Mouse (Mus musculus): ENCODE results near the gene Rpl34. TPM values are rescaled to one million over a fixed set of nuclear protein-coding genes. Genes with fewer than 3 reads are reported as not detected.
A peak's percentile ranks its signal among the peaks of the same experiment; 100 is the strongest.

The Rpl34 gene
- polyA plus RNA-seq, 1 experiment from 2014 or later, result 464 TPM

DNA sequence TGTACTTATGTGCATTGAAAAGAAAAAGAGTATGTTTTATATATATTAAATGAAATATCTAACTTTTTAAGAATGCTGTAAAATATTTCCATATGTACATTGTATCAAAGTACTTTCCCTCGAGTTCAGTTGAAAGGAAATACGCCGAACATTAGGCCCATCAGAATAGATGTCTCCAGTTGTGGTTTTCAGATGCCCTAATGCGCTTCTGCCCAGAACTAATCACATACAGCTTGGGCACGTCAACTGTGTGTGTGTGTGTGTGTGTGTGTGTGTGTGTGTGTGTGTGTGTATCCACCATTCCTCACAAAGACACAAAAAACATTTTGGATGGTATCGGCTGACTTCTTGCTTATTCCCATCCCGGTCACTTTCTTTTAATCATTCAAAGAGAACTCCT lies 13.6 kb downstream of the Rpl34 start:
- no peaks in the 10 kb centered on the region for H3K27me3 ChIP-seq (ENCODE audit: control insufficient read depth, insufficient read depth, low read depth, low read length)
- H3K9me3 ChIP-seq (replicated peaks; ENCODE audit: control insufficient read depth, low read length, poor library complexity, severe bottlenecking), result no peaks in the 10 kb centered on the region
- no peak for ATAC-seq
- H3K4me1 ChIP-seq (ENCODE audit: control insufficient read depth, insufficient read depth, low read length), result no peaks in the 10 kb centered on the region
- no peaks in the 10 kb centered on the region for H3K36me3 ChIP-seq (ENCODE audit: control insufficient read depth, insufficient read depth, low read length)
- H3K9ac ChIP-seq (ENCODE audit: low read depth, low read length), result no peak overlapping the region
- H3K4me2 ChIP-seq (ENCODE audit: low read length), result no peak overlapping the region
- 82% methylated on average over 7 of the region's 7 CpGs for WGBS
- no peak overlapping the region for H3K27ac ChIP-seq (ENCODE audit: low read length)
- no peak overlapping the region for H3K4me3 ChIP-seq (ENCODE audit: low read depth, low read length)

DNA sequence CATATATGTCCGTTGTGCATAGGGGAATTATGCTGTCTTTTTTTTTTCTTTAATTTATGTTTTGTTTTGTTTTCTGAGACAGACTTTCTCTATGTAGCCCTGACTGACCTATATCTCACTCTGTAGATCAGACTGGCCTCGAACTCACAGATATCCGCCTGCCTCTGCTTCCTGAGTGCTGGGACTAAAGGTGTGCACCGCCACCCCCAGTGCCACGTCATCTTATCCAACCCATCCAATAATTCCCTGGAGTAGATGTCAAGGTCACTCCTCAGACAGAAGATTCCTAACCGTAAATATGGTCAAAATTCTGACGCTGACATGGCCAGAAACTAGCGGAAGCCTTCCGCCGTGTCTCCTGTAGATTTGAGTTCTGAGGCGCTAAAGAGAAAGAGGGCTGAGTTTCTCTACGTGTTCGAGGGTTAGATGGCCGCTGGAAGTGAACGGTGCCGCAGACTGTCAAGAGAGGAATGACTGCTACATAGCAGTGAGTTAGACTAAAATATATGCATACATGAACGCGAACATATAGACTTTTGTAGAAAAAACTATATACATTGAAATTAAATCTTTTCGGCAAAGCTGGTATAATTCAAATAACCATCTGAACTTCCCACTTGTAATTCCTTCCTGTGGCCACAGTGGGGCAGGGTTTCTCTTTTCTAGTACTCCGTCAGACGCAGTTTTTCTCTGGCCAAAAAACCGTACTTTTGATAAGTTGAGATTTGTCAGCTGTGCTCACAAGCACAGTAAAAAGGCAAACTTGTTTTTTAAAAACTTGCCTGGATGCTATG lies 15.2 kb downstream of the Rpl34 start:
- peaks cover under 1% of the 10 kb centered on the region for H3K4me1 ChIP-seq (ENCODE audit: control insufficient read depth, insufficient read depth, low read length)
- peak overlapping the region; percentile 32 for H3K4me3 ChIP-seq (ENCODE audit: low read depth, low read length)
- H3K9me3 ChIP-seq (replicated peaks; ENCODE audit: control insufficient read depth, low read length, poor library complexity, severe bottlenecking), result no peaks in the 10 kb centered on the region
- 0 out of 2 replicates have a peak, but pooled peaks have one; percentile 29 for ATAC-seq
- H3K4me2 ChIP-seq (ENCODE audit: low read length), result peak overlapping the region; percentile 64
- peak overlapping the region; percentile 13 for H3K9ac ChIP-seq (ENCODE audit: low read depth, low read length)
- H3K27me3 ChIP-seq (ENCODE audit: control insufficient read depth, insufficient read depth, low read depth, low read length), result no peaks in the 10 kb centered on the region
- H3K36me3 ChIP-seq (ENCODE audit: control insufficient read depth, insufficient read depth, low read length), result no peaks in the 10 kb centered on the region
- WGBS, result 20% methylated on average over 22 of the region's 22 CpGs
- H3K27ac ChIP-seq (ENCODE audit: low read length), result no peak overlapping the region

DNA sequence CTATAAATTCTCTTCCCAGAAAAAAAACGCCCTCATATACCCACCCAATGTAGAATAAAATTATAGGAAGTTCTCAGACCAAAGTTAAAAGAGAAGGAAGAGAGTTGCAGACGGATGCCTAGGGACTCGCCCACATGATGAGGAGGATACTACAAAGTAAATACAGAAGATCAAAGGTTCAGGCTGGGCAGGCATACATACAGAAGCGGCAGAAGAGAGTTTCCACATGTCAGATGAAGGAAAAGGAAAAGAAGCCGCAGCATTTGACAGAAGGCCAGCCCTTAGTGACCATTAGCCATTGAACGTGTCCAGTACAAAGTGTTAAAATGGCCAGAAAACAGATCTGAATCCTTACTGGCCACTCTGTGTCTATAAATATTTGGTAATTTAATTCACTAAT lies 17.3 kb downstream of the Rpl34 start:
- no peaks in the 10 kb centered on the region for H3K27me3 ChIP-seq (ENCODE audit: control insufficient read depth, insufficient read depth, low read depth, low read length)
- WGBS, result 61% methylated on average over 6 of the region's 6 CpGs
- no peaks in the 10 kb centered on the region for H3K9me3 ChIP-seq (replicated peaks; ENCODE audit: control insufficient read depth, low read length, poor library complexity, severe bottlenecking)
- H3K27ac ChIP-seq (ENCODE audit: low read length), result no peak overlapping the region
- H3K4me2 ChIP-seq (ENCODE audit: low read length), result no peak overlapping the region
- H3K36me3 ChIP-seq (ENCODE audit: control insufficient read depth, insufficient read depth, low read length), result no peaks in the 10 kb centered on the region
- no peak for ATAC-seq
- peaks cover 11% of the 10 kb centered on the region for H3K4me1 ChIP-seq (ENCODE audit: control insufficient read depth, insufficient read depth, low read length)
- H3K9ac ChIP-seq (ENCODE audit: low read depth, low read length), result no peak overlapping the region
- no peak overlapping the region for H3K4me3 ChIP-seq (ENCODE audit: low read depth, low read length)

DNA sequence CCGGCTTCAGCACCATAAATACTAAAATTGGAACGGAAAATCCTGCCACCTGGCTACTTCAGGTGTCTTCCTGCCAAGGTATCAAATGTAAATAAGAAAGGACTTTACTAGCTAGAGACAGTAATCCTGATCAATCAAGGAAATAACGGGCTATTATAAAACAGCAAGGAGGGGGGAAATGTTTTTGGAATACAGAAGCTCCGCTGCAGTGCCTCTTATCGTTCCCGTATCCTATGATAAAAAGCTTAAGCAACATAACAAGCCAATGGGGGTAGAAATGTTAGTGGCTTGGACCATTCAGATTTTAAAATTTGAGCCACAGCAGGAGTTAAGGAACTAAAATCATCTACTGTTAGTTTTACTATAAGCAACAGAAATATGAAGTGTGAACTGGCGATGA lies 20.1 kb downstream of the Rpl34 start:
- Histone ChIP-seq H3K27ac (ENCODE audit: low read length) (no peak overlapping the region), H3K4me3 (ENCODE audit: low read depth, low read length) (no peak overlapping the region), H3K4me1 (ENCODE audit: control insufficient read depth, insufficient read depth, low read length) (peaks cover 20% of the 10 kb centered on the region), H3K36me3 (ENCODE audit: control insufficient read depth, insufficient read depth, low read length) (no peaks in the 10 kb centered on the region), H3K4me2 (ENCODE audit: low read length) (peak overlapping the region; percentile 54), H3K9ac (ENCODE audit: low read depth, low read length) (peak overlapping the region; percentile 20; the same call in 1 of the 2 replicates), H3K27me3 (ENCODE audit: control insufficient read depth, insufficient read depth, low read depth, low read length) (no peaks in the 10 kb centered on the region), H3K9me3 (replicated peaks; ENCODE audit: control insufficient read depth, low read length, poor library complexity, severe bottlenecking) (no peaks in the 10 kb centered on the region)
- WGBS, result 67% methylated on average over 7 of the region's 7 CpGs
- no peak for ATAC-seq

DNA sequence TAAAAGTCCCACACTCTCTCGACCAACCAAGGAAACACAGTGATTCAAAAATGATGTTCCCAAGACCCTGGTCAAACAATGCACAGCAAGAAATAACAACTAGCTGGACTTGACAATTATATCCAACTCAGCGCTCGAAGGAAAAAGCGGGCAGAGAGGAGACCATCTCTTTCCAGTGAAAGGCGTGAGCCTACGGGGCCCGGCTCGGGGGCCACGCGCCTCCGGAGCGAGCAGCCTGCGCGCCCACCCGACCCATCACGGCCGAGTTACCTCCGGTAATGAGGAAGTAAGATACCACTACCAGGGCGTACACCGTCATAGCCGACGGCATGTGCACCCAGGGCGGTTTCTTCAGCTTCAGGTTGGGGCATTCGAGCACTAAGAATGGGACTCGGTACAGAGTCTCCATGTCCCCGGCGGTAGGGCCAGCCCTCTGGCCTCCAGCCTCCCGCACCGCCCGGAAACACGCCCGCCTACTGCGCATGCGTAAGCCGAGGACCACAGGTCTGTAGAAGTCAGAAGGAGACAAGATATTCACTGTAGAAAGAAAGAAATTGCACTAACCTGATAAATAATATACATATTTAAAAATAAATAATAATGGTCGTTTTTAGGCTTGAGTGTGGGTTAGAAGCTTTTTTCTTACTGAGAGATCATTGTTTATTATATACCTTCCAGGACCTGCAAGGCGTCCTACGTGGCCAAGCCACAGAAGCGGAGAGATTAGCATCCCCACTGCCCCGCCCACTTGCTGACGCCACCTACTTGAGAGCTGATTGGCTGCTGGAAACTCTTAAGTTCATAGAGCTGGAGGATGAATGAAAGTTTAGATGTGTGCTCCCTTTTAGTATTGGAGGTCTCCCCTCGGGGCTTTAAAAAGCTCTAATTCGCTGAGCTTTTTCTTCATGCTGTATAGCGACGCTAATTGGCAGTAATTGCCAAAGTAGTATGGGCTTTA lies 21.0 kb downstream of the Rpl34 start, which contains the start of gene Ostc:
TSS of gene Ostc (minus strand) at position 478 of the 958 bp plus-strand sequence.
- peak within 1 kb of the TSS; percentile 90 for H3K27ac ChIP-seq (ENCODE audit: low read length)
- H3K4me2 ChIP-seq (ENCODE audit: low read length), result peak within 1 kb of the TSS; percentile 83
- peak within 1 kb of the TSS; percentile 80 for H3K9ac ChIP-seq (ENCODE audit: low read depth, low read length)
- no peaks in the 10 kb centered on the region for H3K36me3 ChIP-seq (ENCODE audit: control insufficient read depth, insufficient read depth, low read length)
- WGBS, result under 1% methylated on average over 45 of the region's 45 CpGs
- peak; percentile 97 for ATAC-seq
- H3K27me3 ChIP-seq (ENCODE audit: control insufficient read depth, insufficient read depth, low read depth, low read length), result no peaks in the 10 kb centered on the region
- H3K9me3 ChIP-seq (replicated peaks; ENCODE audit: control insufficient read depth, low read length, poor library complexity, severe bottlenecking), result no peaks in the 10 kb centered on the region
- peaks cover 20% of the 10 kb centered on the region for H3K4me1 ChIP-seq (ENCODE audit: control insufficient read depth, insufficient read depth, low read length)
- peak within 1 kb of the TSS; percentile 86 for H3K4me3 ChIP-seq (ENCODE audit: low read depth, low read length)

DNA sequence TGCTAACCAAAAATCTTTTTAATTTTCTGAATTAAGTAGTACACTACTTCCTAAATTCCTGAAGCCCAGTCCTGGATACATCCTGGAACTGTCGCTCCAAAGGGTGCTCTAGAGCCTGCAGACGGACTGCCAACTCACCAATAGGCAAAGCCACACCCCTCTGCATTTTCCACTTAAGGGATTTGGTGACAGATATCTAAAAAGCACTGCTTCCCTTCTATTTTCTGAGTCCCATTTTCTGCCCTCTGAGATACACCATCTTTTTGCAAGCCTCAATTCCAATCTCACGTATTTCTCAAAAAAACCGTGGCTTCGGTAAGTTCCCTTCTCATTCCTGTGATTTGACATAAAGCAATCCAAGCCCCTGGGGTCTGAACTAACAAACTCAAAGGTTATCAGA lies 21.7 kb downstream of the Rpl34 start:
- H3K27me3 ChIP-seq (ENCODE audit: control insufficient read depth, insufficient read depth, low read depth, low read length), result no peaks in the 10 kb centered on the region
- peak overlapping the region; percentile 90 for H3K27ac ChIP-seq (ENCODE audit: low read length)
- 0% methylated on average over 5 of the region's 5 CpGs for WGBS
- peak overlapping the region; percentile 86 for H3K4me3 ChIP-seq (ENCODE audit: low read depth, low read length)
- H3K4me1 ChIP-seq (ENCODE audit: control insufficient read depth, insufficient read depth, low read length), result peaks cover 20% of the 10 kb centered on the region
- H3K9ac ChIP-seq (ENCODE audit: low read depth, low read length), result peak overlapping the region; percentile 80
- no peak for ATAC-seq
- no peaks in the 10 kb centered on the region for H3K9me3 ChIP-seq (replicated peaks; ENCODE audit: control insufficient read depth, low read length, poor library complexity, severe bottlenecking)
- no peaks in the 10 kb centered on the region for H3K36me3 ChIP-seq (ENCODE audit: control insufficient read depth, insufficient read depth, low read length)
- peak overlapping the region; percentile 83 for H3K4me2 ChIP-seq (ENCODE audit: low read length)

DNA sequence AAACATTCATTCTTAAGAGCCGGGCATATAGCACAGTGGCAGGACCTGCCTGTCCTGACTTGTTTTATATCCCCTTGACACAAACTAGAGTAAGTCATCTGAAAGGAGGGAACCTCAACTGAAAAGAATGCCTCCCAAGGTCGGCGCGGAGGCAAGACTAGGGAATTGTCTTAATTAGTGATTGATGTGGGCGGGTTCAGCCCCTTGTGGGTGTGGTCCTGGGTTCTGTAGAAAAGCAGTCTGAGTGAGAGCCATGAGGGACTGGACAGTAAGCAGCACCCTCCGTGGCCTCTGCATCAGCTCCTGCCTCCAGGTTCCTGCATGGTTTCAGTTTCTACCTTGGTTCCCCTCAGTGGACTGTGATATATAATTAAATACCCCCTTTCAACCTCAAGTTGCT lies 27.9 kb downstream of the Rpl34 start:
- no peak overlapping the region for H3K4me3 ChIP-seq (ENCODE audit: low read depth, low read length)
- H3K9me3 ChIP-seq (replicated peaks; ENCODE audit: control insufficient read depth, low read length, poor library complexity, severe bottlenecking), result no peaks in the 10 kb centered on the region
- H3K4me2 ChIP-seq (ENCODE audit: low read length), result no peak overlapping the region
- no peak for ATAC-seq
- H3K27me3 ChIP-seq (ENCODE audit: control insufficient read depth, insufficient read depth, low read depth, low read length), result no peaks in the 10 kb centered on the region
- WGBS, result 86% methylated on average over 6 of the region's 6 CpGs
- H3K36me3 ChIP-seq (ENCODE audit: control insufficient read depth, insufficient read depth, low read length), result peaks cover 15% of the 10 kb centered on the region
- H3K9ac ChIP-seq (ENCODE audit: low read depth, low read length), result no peak overlapping the region
- no peak overlapping the region for H3K27ac ChIP-seq (ENCODE audit: low read length)
- H3K4me1 ChIP-seq (ENCODE audit: control insufficient read depth, insufficient read depth, low read length), result peaks cover 4% of the 10 kb centered on the region; the same call in 1 of the 2 replicates

DNA sequence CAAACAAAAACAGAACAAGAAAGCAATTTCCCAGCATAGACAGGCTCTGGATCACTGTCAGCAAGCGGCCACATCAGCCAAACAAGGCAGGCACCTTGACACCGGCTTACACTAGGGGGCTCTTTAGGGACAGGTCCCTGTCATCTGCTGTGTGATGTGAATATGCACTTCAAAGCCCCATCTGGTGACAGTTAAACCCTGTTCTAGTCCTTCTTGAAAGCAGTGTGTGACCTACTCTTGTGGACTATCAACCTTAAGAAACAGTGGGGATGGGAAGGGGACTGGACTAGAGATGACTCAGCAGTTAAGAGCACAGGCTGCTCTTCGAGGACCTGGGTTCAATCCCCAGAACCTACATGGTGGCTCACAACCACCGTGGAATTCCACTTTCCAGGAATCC lies 32.6 kb downstream of the Rpl34 start:
- Histone ChIP-seq H3K36me3 (ENCODE audit: control insufficient read depth, insufficient read depth, low read length) (peaks cover 16% of the 10 kb centered on the region), H3K27me3 (ENCODE audit: control insufficient read depth, insufficient read depth, low read depth, low read length) (no peaks in the 10 kb centered on the region), H3K27ac (ENCODE audit: low read length) (no peak overlapping the region), H3K4me3 (ENCODE audit: low read depth, low read length) (no peak overlapping the region), H3K4me1 (ENCODE audit: control insufficient read depth, insufficient read depth, low read length) (no peaks in the 10 kb centered on the region), H3K9me3 (replicated peaks; ENCODE audit: control insufficient read depth, low read length, poor library complexity, severe bottlenecking) (no peaks in the 10 kb centered on the region), H3K4me2 (ENCODE audit: low read length) (no peak overlapping the region), H3K9ac (ENCODE audit: low read depth, low read length) (no peak overlapping the region)
- WGBS, result 80% methylated on average over 4 of the region's 4 CpGs
- ATAC-seq, result no peak

All from midbrain, embryonic 16.5 days (tissue).